Mouse (Mus musculus) olfactory bulb, adult 2 months (tissue): ENCODE results near the gene Trrap. TPM values are rescaled to one million over a fixed set of nuclear protein-coding genes. Genes with fewer than 3 reads are reported as not detected.

Experiments used
- H3K27ac ChIP-seq: fragments of 200-500 bp; 2 replicates; pipeline ENCODE4 v1.5.1; 2012; ENCODE audit warnings: low read depth, low read length; ENCODE audit not compliant: insufficient read depth
- H3K4me1 ChIP-seq: fragments of 200-500 bp; 2 replicates; pipeline ENCODE4 v1.6.1; 2012; ENCODE audit warnings: low read length; ENCODE audit not compliant: control insufficient read depth, insufficient read depth
- H3K4me3 ChIP-seq: fragments of 200-500 bp; 2 replicates; pipeline ENCODE4 v1.5.1; 2012; ENCODE audit warnings: mild to moderate bottlenecking, low read depth, low read length, moderate library complexity; ENCODE audit not compliant: insufficient read depth
- CTCF ChIP-seq: fragments of 200-500 bp; IDR thresholded peaks from 2 replicates; pipeline ENCODE4 v1.5.1; 2012; ENCODE audit warnings: low read depth, mild to moderate bottlenecking, low read length, moderate library complexity; ENCODE audit not compliant: insufficient read depth
- POLR2A ChIP-seq: fragments of 200-500 bp; IDR thresholded peaks from 2 replicates; pipeline ENCODE4 v1.6.1; 2012; ENCODE audit warnings: mild to moderate bottlenecking, low read depth, low read length, moderate library complexity; ENCODE audit not compliant: insufficient read depth
- WGBS: fragments of 180-500 bp; shearing (Covaris S2); methylation state at CpG from one replicate; pipeline ENCODE4 v1.1.7; 2018; 5-methylcytosine and 5-hydroxymethylcytosine counted together
- polyA plus RNA-seq: library from polyadenylated mRNA; stranded (reverse); fragments of >200 nt; gene quantifications from 2 replicates; pipeline ENCODE4 v1.2.4, GENCODE M21; 2012; ENCODE audit warnings: low replicate concordance; ENCODE audit not compliant: missing spikeins, insufficient read depth, insufficient read length

Gene Trrap
- polyA plus RNA-seq, 1 experiment: 93.7 TPM

DNA sequence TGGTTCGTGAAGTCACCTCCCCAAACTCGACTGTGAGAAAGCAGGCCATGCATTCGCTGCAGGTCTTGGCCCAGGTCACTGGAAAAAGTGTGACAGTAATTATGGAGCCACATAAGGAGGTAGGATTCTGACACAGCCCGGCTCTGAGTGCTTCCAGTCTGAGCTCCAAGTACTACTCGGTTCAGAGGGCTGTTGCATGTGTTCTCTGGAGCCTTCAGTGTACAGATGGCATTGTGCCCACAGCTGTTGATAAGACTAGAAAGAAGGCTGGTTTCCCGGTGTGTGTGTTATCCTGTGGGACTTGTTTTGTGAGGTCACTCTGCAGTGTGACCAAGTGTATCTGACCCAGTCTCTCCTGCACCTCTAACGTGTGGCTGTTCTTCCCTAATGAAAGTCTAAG, 36.6 kb downstream of the Trrap start:
- TF ChIP-seq POLR2A (no peak), CTCF (no peak)
- no peaks in the 10 kb centered on the region for H3K4me1 ChIP-seq
- H3K4me3 ChIP-seq: no peak overlapping the region
- WGBS: 86% methylated on average over 7 of the region's 7 CpGs
- no peak overlapping the region for H3K27ac ChIP-seq

- Histone ChIP-seq H3K4me1 (no peaks in the 10 kb centered on the region), H3K27ac (no peak overlapping the region), H3K4me3 (no peak overlapping the region)
- TF ChIP-seq POLR2A (no peak), CTCF (no peak)
- WGBS: 95% methylated on average over 10 of the region's 10 CpGs
Observed at GRCm38 (mm10) chr5:144806931-144807330, 39.4 kb downstream of the Trrap start.

DNA sequence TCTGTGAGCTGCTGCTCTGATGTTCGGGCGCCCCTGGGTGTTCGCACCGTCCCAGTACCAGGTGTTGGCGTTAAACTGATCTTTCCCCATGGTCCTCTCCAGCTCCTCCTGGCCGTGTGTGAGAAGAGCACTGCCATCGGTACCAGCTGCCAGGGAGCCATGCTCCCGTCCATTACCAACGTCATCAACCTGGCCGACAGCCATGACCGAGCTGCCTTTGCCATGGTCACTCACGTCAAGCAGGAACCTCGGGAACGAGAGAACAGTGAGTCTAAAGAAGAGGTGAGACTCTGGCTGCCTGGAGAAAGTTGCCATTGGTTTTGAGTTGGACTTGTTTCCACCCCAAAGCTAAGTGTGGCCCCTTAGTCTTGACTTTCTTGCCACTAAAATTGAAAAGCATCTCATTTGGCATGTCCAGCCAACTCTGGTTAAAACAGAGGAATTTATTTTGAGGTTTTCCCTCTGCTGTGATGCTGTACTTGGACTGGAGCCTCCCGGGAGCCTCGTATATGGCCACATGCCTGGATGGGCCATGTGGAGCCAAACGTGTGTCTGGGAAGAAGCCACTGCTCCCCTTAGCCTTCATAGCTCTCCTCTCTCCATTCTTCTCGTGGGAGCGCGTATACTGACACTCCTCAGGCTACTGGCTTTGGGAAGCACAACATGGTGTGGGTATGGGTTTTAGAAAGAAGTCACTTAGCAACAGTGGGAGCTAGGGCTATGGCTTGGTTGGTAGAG, 61.0 kb downstream of the Trrap start:
- Histone ChIP-seq H3K4me1 (no peaks in the 10 kb centered on the region), H3K4me3 (no peak overlapping the region), H3K27ac (no peak overlapping the region)
- 78% methylated on average over 20 of the region's 20 CpGs for WGBS
- TF ChIP-seq POLR2A: no peak
- no peak for TF ChIP-seq CTCF

- 86% methylated on average over 4 of the region's 4 CpGs for WGBS
- no peak overlapping the region for H3K27ac ChIP-seq
Observed at GRCm38 (mm10) chr5:144829631-144830030, 62.1 kb downstream of the Trrap start.

DNA sequence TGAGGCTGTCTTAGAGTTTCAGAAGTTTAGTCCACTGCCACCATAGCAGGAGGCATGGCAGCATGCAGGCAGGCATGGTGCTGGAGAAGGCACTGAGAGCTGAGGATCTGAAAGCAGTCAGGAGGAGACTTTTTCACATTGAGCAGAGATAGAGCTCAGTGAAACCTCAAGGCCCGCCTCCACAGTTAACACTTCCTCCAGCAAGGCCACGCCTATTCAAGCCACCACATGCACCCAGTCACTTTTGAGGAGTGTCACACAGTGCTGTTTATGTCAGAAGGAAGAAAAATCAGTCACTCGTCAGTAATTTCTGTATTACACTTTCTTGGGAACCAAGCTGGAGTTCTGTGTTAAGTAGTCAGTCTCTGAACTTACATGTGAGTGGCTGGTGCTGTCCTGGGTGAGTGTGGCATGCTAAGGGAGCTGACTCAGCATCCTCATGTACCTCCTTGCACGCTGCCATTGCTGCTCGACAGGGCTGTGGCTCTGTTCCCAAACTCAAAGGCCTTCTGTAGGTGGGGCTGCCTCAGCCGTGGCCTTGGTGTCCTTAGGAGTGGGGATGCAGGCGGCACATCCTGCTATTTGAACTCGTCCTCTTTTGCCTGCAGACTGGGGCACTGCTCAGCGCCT, 64.4 kb downstream of the Trrap start:
- 84% methylated on average over 9 of the region's 9 CpGs for WGBS
- H3K27ac ChIP-seq: no peak overlapping the region
- no peak overlapping the region for H3K4me3 ChIP-seq
- no peak for TF ChIP-seq POLR2A
- no peak for TF ChIP-seq CTCF
- no peaks in the 10 kb centered on the region for H3K4me1 ChIP-seq

More at GRCm38 (mm10) chr5:144829631-144830030, 62.1 kb downstream of the Trrap start:
- H3K4me3 ChIP-seq: no peak overlapping the region
- H3K4me1 ChIP-seq: no peaks in the 10 kb centered on the region
- TF ChIP-seq POLR2A: no peak
- no peak for TF ChIP-seq CTCF

GRCm38 (mm10) chr5:144836100-144836499, 68.6 kb downstream of the Trrap start:
- Histone ChIP-seq H3K4me3 (no peak overlapping the region), H3K27ac (no peak overlapping the region), H3K4me1 (no peaks in the 10 kb centered on the region)
- 82% methylated on average over 3 of the region's 3 CpGs for WGBS
- TF ChIP-seq POLR2A: no peak
- no peak for TF ChIP-seq CTCF

GRCm38 (mm10) chr5:144845352-144845751, 77.8 kb downstream of the Trrap start:
- TF ChIP-seq CTCF (no peak), POLR2A (no peak)
- Histone ChIP-seq H3K27ac (no peak overlapping the region), H3K4me1 (no peaks in the 10 kb centered on the region), H3K4me3 (no peak overlapping the region)
- WGBS: 94% methylated on average over 20 of the region's 20 CpGs

DNA sequence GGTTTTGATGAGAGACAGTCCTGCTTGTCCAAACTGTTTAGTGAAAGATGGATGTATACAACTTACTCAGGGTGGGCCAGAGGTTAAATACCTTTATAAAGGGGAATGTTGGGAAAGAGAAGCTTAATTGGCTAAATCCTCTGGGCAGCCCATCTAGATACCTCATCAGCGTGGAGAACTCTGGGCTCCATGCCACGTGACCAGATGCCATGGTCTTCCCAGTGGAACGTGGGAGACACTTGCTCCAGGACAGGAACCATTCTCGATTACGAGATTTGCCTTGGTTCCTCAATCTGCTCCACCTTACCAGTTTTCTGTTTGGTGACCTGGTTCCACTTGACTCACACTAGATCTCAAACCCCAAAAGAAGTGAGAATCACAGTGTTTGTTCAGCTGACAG, 81.2 kb downstream of the Trrap start:
- Histone ChIP-seq H3K4me3 (no peak overlapping the region), H3K27ac (no peak overlapping the region), H3K4me1 (no peaks in the 10 kb centered on the region)
- 66% methylated on average over 5 of the region's 5 CpGs for WGBS
- TF ChIP-seq POLR2A: no peak
- TF ChIP-seq CTCF: no peak

GRCm38 (mm10) chr5:144849932-144850331, 82.4 kb downstream of the Trrap start:
- Histone ChIP-seq H3K4me1 (no peaks in the 10 kb centered on the region), H3K27ac (no peak overlapping the region), H3K4me3 (no peak overlapping the region)
- TF ChIP-seq POLR2A: no peak
- 92% methylated on average over 10 of the region's 10 CpGs for WGBS
